Mouse (Mus musculus) hindbrain, embryonic 15.5 days (tissue): ENCODE results near the gene Capns1. TPM values are rescaled to one million over a fixed set of nuclear protein-coding genes. Genes with fewer than 3 reads are reported as not detected.

Source experiments
- ATAC-seq: fragments of 200-750 bp; cut with Nextera tagmentation; 2 replicates; pipeline ENCODE4 v1.8.0; 2017; ENCODE audit warnings: low read depth, moderate number of reproducible peaks, moderate TSS enrichment; ENCODE audit not compliant: low FRiP score
- H3K27ac ChIP-seq: fragments of 300-500 bp; sonication (generic); replicated peaks from 2 replicates; pipeline ENCODE4 v1.5.1; 2015; ENCODE audit warnings: mild to moderate bottlenecking, inconsistent platforms
- H3K27me3 ChIP-seq: fragments of 300-500 bp; sonication (generic); 2 replicates; pipeline ENCODE4 v1.6.1; 2015; ENCODE audit warnings: control low read depth, inconsistent platforms
- H3K36me3 ChIP-seq: fragments of 300-500 bp; sonication (generic); 2 replicates; pipeline ENCODE4 v1.6.1; 2015; ENCODE audit warnings: control low read depth, inconsistent platforms
- H3K4me1 ChIP-seq: fragments of 300-500 bp; sonication (generic); replicated peaks from 2 replicates; pipeline ENCODE4 v1.6.1; 2015; ENCODE audit warnings: control low read depth, inconsistent platforms
- H3K4me2 ChIP-seq: fragments of 300-500 bp; sonication (generic); 2 replicates; pipeline ENCODE4 v1.6.1; 2015; ENCODE audit warnings: moderate library complexity, mild to moderate bottlenecking, inconsistent platforms
- H3K4me3 ChIP-seq: fragments of 300-500 bp; sonication (generic); 2 replicates; pipeline ENCODE4 v1.5.1; 2015; ENCODE audit warnings: mild to moderate bottlenecking, inconsistent platforms
- H3K9ac ChIP-seq: fragments of 300-500 bp; sonication (generic); 2 replicates; pipeline ENCODE4 v1.6.1; 2015; ENCODE audit warnings: inconsistent platforms
- H3K9me3 ChIP-seq: fragments of 300-500 bp; sonication (generic); 2 replicates; pipeline ENCODE4 v1.6.1; 2016; ENCODE audit warnings: control low read depth, inconsistent platforms
- WGBS: fragments of 180-500 bp; shearing (Covaris S2); methylation state at CpG from one replicate; pipeline ENCODE4 v1.1.7; 2015; 5-methylcytosine and 5-hydroxymethylcytosine counted together
- polyA plus RNA-seq: library from polyadenylated mRNA; unstranded; fragments of >200 nt; fragmentation: Nextera tagmentation; extraction: Ambion mirVana; gene quantifications from 2 replicates; pipeline ENCODE4 v1.2.1, GENCODE M21; 2015

The Capns1 gene
- polyA plus RNA-seq, 1 experiment from 2014 or later, result 88.3 TPM

GRCm38 (mm10) chr7:30164745-30165144 is 33.9 kb downstream of the Capns1 start:
- H3K4me1 ChIP-seq, result peaks cover 17% of the 10 kb centered on the region
- peaks cover 58% of the 10 kb centered on the region for H3K36me3 ChIP-seq
- 100% methylated on average over 2 of the region's 2 CpGs for WGBS
- no peak overlapping the region for H3K4me3 ChIP-seq
- H3K9me3 ChIP-seq, result peaks cover 35% of the 10 kb centered on the region
- H3K4me2 ChIP-seq, result no peak overlapping the region
- H3K27ac ChIP-seq, result no peak overlapping the region
- no peak overlapping the region for H3K9ac ChIP-seq
- no peaks in the 10 kb centered on the region for H3K27me3 ChIP-seq
- ATAC-seq, result no peak

- no peak for ATAC-seq
Measured at GRCm38 (mm10) chr7:30163113-30163512, 35.5 kb downstream of the Capns1 start.

GRCm38 (mm10) chr7:30155507-30155906 is 43.1 kb downstream of the Capns1 start:
- no peak overlapping the region for H3K4me2 ChIP-seq
- no peak for ATAC-seq
- H3K27ac ChIP-seq, result no peak overlapping the region
- no peak overlapping the region for H3K4me3 ChIP-seq
- no peaks in the 10 kb centered on the region for H3K4me1 ChIP-seq
- H3K9me3 ChIP-seq, result peaks cover 57% of the 10 kb centered on the region
- peaks cover 65% of the 10 kb centered on the region for H3K36me3 ChIP-seq
- 97% methylated on average over 3 of the region's 3 CpGs for WGBS
- H3K27me3 ChIP-seq, result no peaks in the 10 kb centered on the region
- no peak overlapping the region for H3K9ac ChIP-seq

More at GRCm38 (mm10) chr7:30163113-30163512, 35.5 kb downstream of the Capns1 start:
- Histone ChIP-seq H3K4me1 (peaks cover 11% of the 10 kb centered on the region), H3K4me2 (no peak overlapping the region), H3K9ac (no peak overlapping the region), H3K4me3 (no peak overlapping the region), H3K27ac (no peak overlapping the region), H3K27me3 (no peaks in the 10 kb centered on the region), H3K9me3 (peaks cover 40% of the 10 kb centered on the region), H3K36me3 (peaks cover 74% of the 10 kb centered on the region)
- WGBS, result 97% methylated on average over 5 of the region's 5 CpGs

- Histone ChIP-seq H3K4me2 (no peak overlapping the region), H3K27me3 (no peaks in the 10 kb centered on the region), H3K4me1 (no peaks in the 10 kb centered on the region), H3K9me3 (peaks cover 65% of the 10 kb centered on the region), H3K4me3 (no peak overlapping the region), H3K9ac (no peak overlapping the region), H3K36me3 (peaks cover 62% of the 10 kb centered on the region), H3K27ac (no peak overlapping the region)
- WGBS, result 89% methylated on average over 1 of the region's 1 CpGs
- ATAC-seq, result no peak
Measured at GRCm38 (mm10) chr7:30154040-30154439, 44.6 kb downstream of the Capns1 start.

- H3K4me1 ChIP-seq, result peaks cover 8% of the 10 kb centered on the region; the same call in 1 of the 2 replicates
- H3K9me3 ChIP-seq, result peaks cover 26% of the 10 kb centered on the region
- H3K9ac ChIP-seq, result no peak overlapping the region
- no peak for ATAC-seq
- no peaks in the 10 kb centered on the region for H3K27me3 ChIP-seq
- no peak overlapping the region for H3K4me2 ChIP-seq
- 97% methylated on average over 5 of the region's 5 CpGs for WGBS
- no peak overlapping the region for H3K27ac ChIP-seq
- H3K36me3 ChIP-seq, result peaks cover 24% of the 10 kb centered on the region
- H3K4me3 ChIP-seq, result no peak overlapping the region
Measured at GRCm38 (mm10) chr7:30147011-30147410, 51.6 kb downstream of the Capns1 start.

GRCm38 (mm10) chr7:30143555-30144209 is 54.9 kb downstream of the Capns1 start:
- H3K36me3 ChIP-seq, result peaks cover 18% of the 10 kb centered on the region; the same call in 1 of the 2 replicates
- 2% methylated on average over 35 of the region's 35 CpGs for WGBS
- peak overlapping the region; percentile 54 for H3K4me3 ChIP-seq
- ATAC-seq, result peak; percentile 96
- peak overlapping the region; percentile 49 for H3K9ac ChIP-seq
- no peaks in the 10 kb centered on the region for H3K9me3 ChIP-seq
- peak overlapping the region; percentile 58 for H3K4me2 ChIP-seq
- peaks cover 8% of the 10 kb centered on the region; the same call in 1 of the 2 replicates for H3K4me1 ChIP-seq
- no peaks in the 10 kb centered on the region for H3K27me3 ChIP-seq
- H3K27ac ChIP-seq, result peak overlapping the region; percentile 76

GRCm38 (mm10) chr7:30143170-30143554 is 55.4 kb downstream of the Capns1 start:
- Histone ChIP-seq H3K27me3 (no peaks in the 10 kb centered on the region), H3K4me1 (peaks cover 8% of the 10 kb centered on the region; the same call in 1 of the 2 replicates), H3K9ac (peak overlapping the region; percentile 49), H3K36me3 (peaks cover 16% of the 10 kb centered on the region; the same call in 1 of the 2 replicates), H3K4me2 (peak overlapping the region; percentile 58), H3K9me3 (no peaks in the 10 kb centered on the region), H3K4me3 (peak overlapping the region; percentile 54), H3K27ac (peak overlapping the region; percentile 76)
- 17% methylated on average over 8 of the region's 8 CpGs for WGBS
- no peak; the same call in 1 of the 2 replicates for ATAC-seq

Other genes starting within 250 kb of the Capns1 start
- 21.0 and 22.0 TPM in 2 replicates for gene Zfp74, start 244.7 kb downstream of the Capns1 start, polyA plus RNA-seq
- gene Zfp568, start 214.9 kb downstream of the Capns1 start, polyA plus RNA-seq, result 4.9 and 6.9 TPM in 2 replicates
- gene Zfp14, start 147.4 kb downstream of the Capns1 start, polyA plus RNA-seq, result 9.6 and 11.5 TPM in 2 replicates
- 8.6 and 10.9 TPM in 2 replicates for gene Zfp82, start 125.9 kb downstream of the Capns1 start, polyA plus RNA-seq
- gene Gm26920, start 108.4 kb downstream of the Capns1 start, polyA plus RNA-seq, result 1.9 and 4.0 TPM in 2 replicates
- 12.4 and 16.6 TPM in 2 replicates for gene Zfp566, start 108.3 kb downstream of the Capns1 start, polyA plus RNA-seq
- gene Zfp260, start 104.0 kb downstream of the Capns1 start, polyA plus RNA-seq, result 73.8 and 85.0 TPM in 2 replicates
- 21.3 and 22.3 TPM in 2 replicates for gene Zfp382, start 76.9 kb downstream of the Capns1 start, polyA plus RNA-seq
- gene Zfp146, start 29.1 kb downstream of the Capns1 start, polyA plus RNA-seq, result 10.5 and 11.6 TPM in 2 replicates
- gene Cox7a1, start 14.7 kb downstream of the Capns1 start, polyA plus RNA-seq, result 5.2 and 7.1 TPM in 2 replicates
- gene Polr2i, start 33.1 kb upstream of the Capns1 start, polyA plus RNA-seq, result 176 and 178 TPM in 2 replicates
- 430 and 435 TPM in 2 replicates for gene Tbcb, start 33.5 kb upstream of the Capns1 start, polyA plus RNA-seq
- not detected in 2 replicates for gene Ovol3, start 36.9 kb upstream of the Capns1 start, polyA plus RNA-seq
- 0.52 and 0.88 TPM in 2 replicates for gene Thap8, start 81.3 kb upstream of the Capns1 start, polyA plus RNA-seq
- gene Wdr62, start 81.6 kb upstream of the Capns1 start, polyA plus RNA-seq, result 4.0 and 5.3 TPM in 2 replicates
- 88.4 and 120 TPM in 2 replicates for gene Clip3, start 92.9 kb upstream of the Capns1 start, polyA plus RNA-seq
- gene Alkbh6, start 109.9 kb upstream of the Capns1 start, polyA plus RNA-seq, result 121 and 135 TPM in 2 replicates
- gene Syne4, start 116.0 kb upstream of the Capns1 start, polyA plus RNA-seq, result 17.1 and 19.1 TPM in 2 replicates
- 0.98 TPM in 1 of 2 replicates, not detected in the other for gene E130208F15Rik, start 122.9 kb upstream of the Capns1 start, polyA plus RNA-seq
- gene Sdhaf1, start 125.1 kb upstream of the Capns1 start, polyA plus RNA-seq, result 16.2 and 17.3 TPM in 2 replicates
- gene Lrfn3, start 164.0 kb upstream of the Capns1 start, polyA plus RNA-seq, result 14.3 and 15.7 TPM in 2 replicates
- gene Tyrobp, start 214.9 kb upstream of the Capns1 start, polyA plus RNA-seq, result 28.9 and 39.1 TPM in 2 replicates
- 0.53 and 0.56 TPM in 2 replicates for gene Hcst, start 221.0 kb upstream of the Capns1 start, polyA plus RNA-seq
- gene Nfkbid, start 222.9 kb upstream of the Capns1 start, polyA plus RNA-seq, result 2.4 and 2.9 TPM in 2 replicates
- gene Aplp1, start 246.7 kb upstream of the Capns1 start, polyA plus RNA-seq, result 674 and 762 TPM in 2 replicates